Mouse (Mus musculus) E14TG2a.4 (cell line): ENCODE data around the gene Gm20696.

Experiments used
- H3K27me3 ChIP-seq: 2 replicates; pipeline ENCODE4 v1.6.1; 2014; ENCODE audit warnings: low read length, control low read depth; ENCODE audit not compliant: insufficient read depth
- H3K36me3 ChIP-seq: 2 replicates; pipeline ENCODE4 v1.6.1; 2014; ENCODE audit warnings: low read length, control low read depth; ENCODE audit not compliant: insufficient read depth
- H3K4me1 ChIP-seq: replicated peaks from 2 replicates; pipeline ENCODE4 v1.6.1; 2014; ENCODE audit warnings: low read depth, low read length, control low read depth
- H3K4me3 ChIP-seq: replicated peaks from 2 replicates; pipeline ENCODE4 v1.5.1; 2014; ENCODE audit warnings: mild to moderate bottlenecking, low read length
- H3K9me3 ChIP-seq: 2 replicates; pipeline ENCODE4 v1.6.1; 2014; ENCODE audit warnings: low read length, control low read depth
- CTCF ChIP-seq: conservative IDR thresholded peaks from 2 replicates; pipeline ENCODE4 v1.5.1; 2014; ENCODE audit warnings: low read length
- NANOG ChIP-seq: IDR thresholded peaks from 2 replicates; pipeline ENCODE4 v1.6.1; 2014; ENCODE audit warnings: borderline replicate concordance, low read length, mixed read lengths
- POU5F1 ChIP-seq: IDR thresholded peaks from 2 replicates; pipeline ENCODE4 v1.6.1; 2014; ENCODE audit warnings: low read length, borderline replicate concordance

The Gm20696 gene

GRCm38 (mm10) chr6:99338174-99338573, 328.4 kb downstream of the Gm20696 start:
- Histone ChIP-seq H3K36me3 (no peaks in the 10 kb centered on the region), H3K4me3 (no peak overlapping the region), H3K27me3 (0 out of 2 replicates have a peak, but pooled peaks cover 3% of the 10 kb centered on the region), H3K9me3 (no peaks in the 10 kb centered on the region), H3K4me1 (no peaks in the 10 kb centered on the region)
- TF ChIP-seq NANOG (no peak), CTCF (no peak), POU5F1 (no peak)

- H3K36me3 ChIP-seq = no peaks in the 10 kb centered on the region
- 0 out of 2 replicates have a peak, but pooled peaks cover 3% of the 10 kb centered on the region for H3K27me3 ChIP-seq
- no peaks in the 10 kb centered on the region for H3K4me1 ChIP-seq
- TF ChIP-seq CTCF (no peak), NANOG (no peak), POU5F1 (no peak)
- no peak overlapping the region for H3K4me3 ChIP-seq
- no peaks in the 10 kb centered on the region for H3K9me3 ChIP-seq
These were observed 329.0 kb downstream of the Gm20696 start for GRCm38 (mm10) chr6:99337575-99337974.

DNA sequence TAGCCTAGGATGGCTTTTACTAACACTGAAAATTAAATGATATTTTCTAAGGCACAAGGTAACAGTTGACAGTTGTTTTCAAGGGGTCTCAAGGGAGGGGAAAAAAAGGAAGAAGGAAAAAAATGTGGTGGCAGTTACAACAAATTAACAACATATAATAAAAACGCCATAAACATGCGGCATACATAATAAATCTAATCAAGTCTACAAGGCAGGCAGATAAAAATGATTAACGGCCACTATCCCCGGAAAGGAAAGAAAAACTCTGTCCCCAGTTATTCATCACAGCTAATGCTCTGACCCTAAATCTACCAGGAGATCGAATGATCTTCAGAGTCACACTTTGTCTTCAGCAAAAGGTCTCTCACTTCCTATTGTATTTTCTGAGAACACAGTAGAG, 330.4 kb downstream of the Gm20696 start:
- no peak for TF ChIP-seq NANOG
- TF ChIP-seq CTCF = no peak
- no peak for TF ChIP-seq POU5F1
- no peaks in the 10 kb centered on the region for H3K4me1 ChIP-seq
- H3K27me3 ChIP-seq = 0 out of 2 replicates have a peak, but pooled peaks cover 3% of the 10 kb centered on the region
- H3K36me3 ChIP-seq = no peaks in the 10 kb centered on the region
- H3K4me3 ChIP-seq = no peak overlapping the region
- H3K9me3 ChIP-seq = no peaks in the 10 kb centered on the region

DNA sequence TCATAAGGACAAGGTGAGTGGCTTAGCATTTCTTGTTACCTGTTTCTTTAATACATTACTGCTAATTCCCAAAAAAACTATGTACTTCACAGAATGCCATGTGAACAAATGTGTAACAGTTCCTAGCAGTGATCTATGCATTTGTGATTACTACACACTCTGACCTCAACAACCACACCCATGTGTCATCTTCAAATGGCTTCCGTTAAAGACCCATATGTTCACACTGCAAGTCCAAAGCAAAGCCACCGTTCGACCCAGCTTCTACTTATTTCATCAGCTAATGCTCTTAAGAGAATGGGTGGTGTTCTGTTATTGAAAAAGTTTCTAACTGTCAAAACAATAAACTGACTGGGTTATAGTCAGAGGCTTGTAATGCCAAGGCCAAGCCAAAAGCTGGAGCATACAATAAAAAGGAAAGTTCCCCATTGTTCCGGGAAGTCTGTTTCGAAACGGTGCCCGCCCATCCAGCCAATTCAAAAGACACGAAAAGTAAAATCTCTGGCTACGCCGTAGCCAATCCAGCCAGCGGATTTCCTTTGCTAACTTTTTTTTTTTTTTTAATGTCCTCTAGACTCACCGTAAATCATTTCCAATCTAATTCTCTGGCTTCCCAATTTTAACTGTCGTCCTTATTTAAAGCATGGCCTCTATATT, 331.3 kb downstream of the Gm20696 start:
- Histone ChIP-seq H3K9me3 (no peaks in the 10 kb centered on the region), H3K4me3 (no peak overlapping the region), H3K4me1 (no peaks in the 10 kb centered on the region), H3K36me3 (no peaks in the 10 kb centered on the region), H3K27me3 (0 out of 2 replicates have a peak, but pooled peaks cover 3% of the 10 kb centered on the region)
- TF ChIP-seq POU5F1 (no peak), NANOG (no peak), CTCF (no peak)

DNA sequence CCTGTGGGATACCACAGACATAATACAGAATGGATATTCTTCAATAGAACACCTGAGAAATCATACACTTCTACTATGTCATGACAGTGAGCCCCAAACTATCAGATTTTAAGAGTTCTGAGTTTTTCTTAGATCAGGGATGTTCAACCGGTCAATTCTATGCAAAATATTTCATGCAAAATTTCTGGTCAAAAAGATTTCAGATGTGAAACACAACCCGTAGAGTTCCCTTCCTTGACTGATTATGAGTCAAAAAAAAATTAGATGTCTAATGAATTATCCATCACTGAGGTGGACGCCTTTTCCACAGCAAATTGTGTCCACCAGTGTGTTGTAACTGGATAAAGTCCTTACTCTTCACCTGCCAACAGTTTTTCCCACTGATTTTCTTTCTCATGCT, 332.3 kb downstream of the Gm20696 start:
- Histone ChIP-seq H3K4me1 (no peaks in the 10 kb centered on the region), H3K9me3 (no peaks in the 10 kb centered on the region), H3K36me3 (no peaks in the 10 kb centered on the region), H3K4me3 (no peak overlapping the region), H3K27me3 (0 out of 2 replicates have a peak, but pooled peaks cover 3% of the 10 kb centered on the region)
- TF ChIP-seq POU5F1 = no peak
- no peak for TF ChIP-seq NANOG
- TF ChIP-seq CTCF = no peak

DNA sequence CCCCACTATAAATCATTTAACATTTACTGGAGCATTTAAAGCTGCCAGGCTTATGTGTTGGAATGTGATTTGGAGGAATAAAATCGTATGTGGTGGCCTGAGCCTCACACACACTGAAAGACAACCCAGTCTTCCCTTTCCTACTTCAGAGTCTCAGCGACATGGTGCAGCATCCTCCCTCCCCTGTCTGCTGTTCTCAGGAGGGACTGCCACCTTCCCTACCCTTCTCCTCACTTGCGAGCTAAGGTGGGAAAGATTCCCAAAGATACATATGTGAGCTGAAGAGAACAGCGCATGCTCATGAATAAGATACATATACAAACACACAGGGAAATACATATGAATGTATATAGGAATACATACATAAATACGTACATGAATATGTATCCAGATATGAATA, 333.5 kb downstream of the Gm20696 start:
- H3K9me3 ChIP-seq = no peaks in the 10 kb centered on the region
- H3K4me1 ChIP-seq = no peaks in the 10 kb centered on the region
- 0 out of 2 replicates have a peak, but pooled peaks cover 3% of the 10 kb centered on the region for H3K27me3 ChIP-seq
- no peaks in the 10 kb centered on the region for H3K36me3 ChIP-seq
- TF ChIP-seq NANOG (no peak), POU5F1 (no peak), CTCF (no peak)
- no peak overlapping the region for H3K4me3 ChIP-seq

GRCm38 (mm10) chr6:99330169-99330568, 336.4 kb downstream of the Gm20696 start:
- H3K4me3 ChIP-seq = no peak overlapping the region
- TF ChIP-seq POU5F1 (no peak), NANOG (no peak), CTCF (no peak)
- H3K36me3 ChIP-seq = no peaks in the 10 kb centered on the region
- H3K27me3 ChIP-seq = no peaks in the 10 kb centered on the region
- H3K9me3 ChIP-seq = no peaks in the 10 kb centered on the region
- H3K4me1 ChIP-seq = no peaks in the 10 kb centered on the region

- H3K4me3 ChIP-seq = no peak overlapping the region
- no peak for TF ChIP-seq NANOG
- TF ChIP-seq CTCF = no peak
- no peak for TF ChIP-seq POU5F1
- H3K27me3 ChIP-seq = no peaks in the 10 kb centered on the region
- H3K36me3 ChIP-seq = no peaks in the 10 kb centered on the region
- H3K9me3 ChIP-seq = no peaks in the 10 kb centered on the region
- no peaks in the 10 kb centered on the region for H3K4me1 ChIP-seq
These were observed 338.0 kb downstream of the Gm20696 start for GRCm38 (mm10) chr6:99328634-99329033.

DNA sequence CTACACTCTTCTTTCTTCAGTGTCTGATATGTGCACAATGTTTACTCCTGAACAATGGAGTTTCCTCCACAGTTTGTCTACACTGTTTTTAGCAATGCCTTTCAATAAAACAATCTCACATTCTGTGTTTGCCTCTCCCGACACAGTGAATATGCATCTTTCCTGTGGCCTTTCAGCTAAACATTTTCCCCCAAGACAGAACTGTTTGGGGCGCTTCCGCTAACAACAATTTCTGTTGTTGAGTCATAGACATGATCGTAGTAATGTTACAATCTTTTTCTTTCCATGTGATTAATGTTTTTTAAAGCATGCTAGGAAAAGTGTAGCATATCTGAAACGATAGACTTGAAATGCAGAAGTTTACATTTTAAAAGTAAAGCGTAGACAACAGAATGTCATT, 338.5 kb downstream of the Gm20696 start:
- Histone ChIP-seq H3K4me1 (no peaks in the 10 kb centered on the region), H3K4me3 (no peak overlapping the region), H3K27me3 (no peaks in the 10 kb centered on the region), H3K36me3 (no peaks in the 10 kb centered on the region), H3K9me3 (no peaks in the 10 kb centered on the region)
- TF ChIP-seq POU5F1 (no peak), NANOG (no peak), CTCF (no peak)
